Mouse (Mus musculus): ENCODE data around the gene Col17a1. TPM values are rescaled to one million over a fixed set of nuclear protein-coding genes. Genes with fewer than 3 reads are reported as not detected.

Gene Col17a1
- polyA plus RNA-seq, 1 experiment from 2014 or later, result 0.13 TPM

DNA sequence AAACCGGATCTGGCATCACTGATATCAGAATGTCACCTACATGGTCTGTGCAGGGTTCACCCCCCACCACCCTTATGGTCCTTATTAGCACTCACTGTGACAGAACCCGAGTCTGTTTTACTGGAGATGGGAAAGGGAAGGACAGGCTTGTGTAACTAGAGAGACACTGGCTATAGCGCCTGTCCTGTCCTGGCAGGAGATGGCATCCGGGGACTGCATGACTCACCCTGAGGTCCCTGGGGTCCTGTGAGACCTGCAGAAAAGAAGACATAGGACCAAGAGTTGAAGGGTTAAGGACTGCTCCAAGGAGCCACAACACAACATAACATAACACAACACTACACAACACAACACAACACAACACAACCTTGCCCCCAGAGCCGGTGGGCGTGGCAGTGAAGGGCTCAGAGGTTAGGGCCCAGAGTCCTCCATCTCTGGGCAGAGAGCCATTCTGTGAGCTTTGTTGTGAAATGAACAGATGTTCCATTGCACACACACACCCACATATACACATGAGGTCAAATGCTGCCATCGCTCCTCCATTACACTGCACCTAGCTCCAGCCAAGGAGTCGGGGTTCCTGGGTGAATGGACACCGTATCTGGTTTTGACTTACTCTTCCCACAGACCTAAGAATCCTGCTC lies 32.0 kb downstream of the Col17a1 start:
- Histone ChIP-seq H3K36me3 (no peaks in the 10 kb centered on the region), H3K9ac (no peak overlapping the region)
- no peak for ATAC-seq (ENCODE audit: low FRiP score, low read depth)

GRCm38 (mm10) chr19:47658914-47659535 lies 32.9 kb downstream of the Col17a1 start:
- Histone ChIP-seq H3K4me1 (replicated peaks) (peaks cover 6% of the 10 kb centered on the region), H3K9ac (0 out of 2 replicates have a peak overlapping the region, but pooled peaks have one; percentile 15), H3K27ac (replicated peaks) (0 out of 2 replicates have a peak overlapping the region, but pooled peaks have one; percentile 18), H3K4me2 (no peak overlapping the region), H3K4me3 (no peak overlapping the region), H3K27me3 (no peaks in the 10 kb centered on the region), H3K9me3 (no peaks in the 10 kb centered on the region), H3K36me3 (no peaks in the 10 kb centered on the region)
- 15% methylated on average over 5 of the region's 5 CpGs for WGBS
- ATAC-seq (ENCODE audit: low FRiP score, low read depth), result peak; percentile 83; the same call in 1 of the 2 replicates

More for the DNA sequence above, 32.0 kb downstream of the Col17a1 start:
- Histone ChIP-seq H3K4me2 (no peak overlapping the region), H3K9me3 (no peaks in the 10 kb centered on the region), H3K4me1 (replicated peaks) (peaks cover 6% of the 10 kb centered on the region), H3K4me3 (no peak overlapping the region), H3K27me3 (no peaks in the 10 kb centered on the region), H3K27ac (replicated peaks) (0 out of 2 replicates have a peak overlapping the region, but pooled peaks have one; percentile 18)
- 89% methylated on average over 9 of the region's 9 CpGs for WGBS

- Histone ChIP-seq H3K9me3 (no peaks in the 10 kb centered on the region), H3K4me3 (no peak overlapping the region), H3K9ac (no peak overlapping the region), H3K36me3 (no peaks in the 10 kb centered on the region), H3K4me1 (replicated peaks) (peaks cover 6% of the 10 kb centered on the region), H3K27me3 (no peaks in the 10 kb centered on the region), H3K4me2 (no peak overlapping the region), H3K27ac (replicated peaks) (no peak overlapping the region)
- ATAC-seq (ENCODE audit: low FRiP score, low read depth), result no peak
- 80% methylated on average over 11 of the region's 11 CpGs for WGBS
Measured at GRCm38 (mm10) chr19:47654896-47655295, 37.0 kb downstream of the Col17a1 start.

GRCm38 (mm10) chr19:47653173-47653572 lies 38.7 kb downstream of the Col17a1 start:
- Histone ChIP-seq H3K4me1 (replicated peaks) (no peaks in the 10 kb centered on the region), H3K9me3 (no peaks in the 10 kb centered on the region), H3K4me2 (no peak overlapping the region), H3K4me3 (no peak overlapping the region), H3K27ac (replicated peaks) (no peak overlapping the region), H3K9ac (no peak overlapping the region), H3K27me3 (no peaks in the 10 kb centered on the region), H3K36me3 (no peaks in the 10 kb centered on the region)
- ATAC-seq (ENCODE audit: low FRiP score, low read depth), result no peak
- 87% methylated on average over 8 of the region's 8 CpGs for WGBS

GRCm38 (mm10) chr19:47652255-47652654 lies 39.6 kb downstream of the Col17a1 start:
- Histone ChIP-seq H3K4me2 (no peak overlapping the region), H3K27ac (replicated peaks) (no peak overlapping the region), H3K27me3 (no peaks in the 10 kb centered on the region), H3K4me3 (no peak overlapping the region), H3K4me1 (replicated peaks) (no peaks in the 10 kb centered on the region), H3K36me3 (no peaks in the 10 kb centered on the region), H3K9me3 (no peaks in the 10 kb centered on the region), H3K9ac (no peak overlapping the region)
- no peak for ATAC-seq (ENCODE audit: low FRiP score, low read depth)
- 77% methylated on average over 8 of the region's 8 CpGs for WGBS

- Histone ChIP-seq H3K4me3 (no peak overlapping the region), H3K9me3 (no peaks in the 10 kb centered on the region), H3K27me3 (no peaks in the 10 kb centered on the region), H3K36me3 (no peaks in the 10 kb centered on the region), H3K9ac (no peak overlapping the region), H3K27ac (replicated peaks) (no peak overlapping the region), H3K4me1 (replicated peaks) (no peaks in the 10 kb centered on the region), H3K4me2 (no peak overlapping the region)
- WGBS, result 89% methylated on average over 5 of the region's 5 CpGs
- ATAC-seq (ENCODE audit: low FRiP score, low read depth), result no peak
Measured at GRCm38 (mm10) chr19:47651160-47651480, 40.8 kb downstream of the Col17a1 start.

DNA sequence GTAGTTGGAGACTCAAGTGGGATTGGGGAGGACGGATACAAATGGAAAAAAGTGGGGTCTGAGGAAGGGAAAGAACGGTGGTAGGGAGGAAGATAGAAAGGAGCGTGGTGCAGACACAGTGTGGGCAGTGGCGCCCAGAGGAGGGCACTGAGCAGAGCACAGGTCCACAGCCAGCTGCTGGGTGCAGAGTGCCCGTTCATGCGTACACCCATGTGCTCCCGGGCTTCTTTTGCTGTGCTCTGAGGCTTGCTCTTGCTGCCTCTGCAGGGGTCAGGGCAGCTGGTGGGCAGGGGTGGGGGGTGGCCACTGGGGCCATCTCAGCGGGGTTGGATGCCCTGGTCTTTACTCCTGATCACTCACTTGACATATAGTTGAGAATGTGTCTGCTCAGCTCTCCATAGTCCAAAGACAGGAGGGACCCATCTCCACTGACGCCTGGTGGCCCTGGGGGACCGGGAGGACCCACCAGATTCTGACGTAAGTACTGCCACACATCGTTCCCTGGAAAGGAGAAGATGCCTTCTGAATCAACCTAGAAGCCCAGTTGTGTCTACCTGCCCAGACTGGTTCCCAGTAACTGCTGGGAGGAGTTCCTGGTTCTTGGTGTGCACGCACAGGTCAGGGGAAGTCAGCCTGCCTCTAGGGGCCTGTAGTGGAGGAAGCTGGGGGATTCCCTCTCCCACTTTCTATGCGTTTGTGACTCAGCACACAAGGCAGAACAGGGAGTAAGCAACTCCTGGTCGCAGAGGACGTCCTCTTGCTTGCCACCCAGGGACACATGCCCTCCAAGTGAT lies 41.3 kb downstream of the Col17a1 start:
- ATAC-seq (ENCODE audit: low FRiP score, low read depth), result no peak
- H3K4me1 ChIP-seq (replicated peaks), result no peaks in the 10 kb centered on the region
- no peak overlapping the region for H3K4me3 ChIP-seq
- no peaks in the 10 kb centered on the region for H3K9me3 ChIP-seq
- no peak overlapping the region for H3K27ac ChIP-seq (replicated peaks)
- H3K9ac ChIP-seq, result no peak overlapping the region
- WGBS, result 90% methylated on average over 16 of the region's 16 CpGs
- no peaks in the 10 kb centered on the region for H3K36me3 ChIP-seq
- no peak overlapping the region for H3K4me2 ChIP-seq
- H3K27me3 ChIP-seq, result no peaks in the 10 kb centered on the region

DNA sequence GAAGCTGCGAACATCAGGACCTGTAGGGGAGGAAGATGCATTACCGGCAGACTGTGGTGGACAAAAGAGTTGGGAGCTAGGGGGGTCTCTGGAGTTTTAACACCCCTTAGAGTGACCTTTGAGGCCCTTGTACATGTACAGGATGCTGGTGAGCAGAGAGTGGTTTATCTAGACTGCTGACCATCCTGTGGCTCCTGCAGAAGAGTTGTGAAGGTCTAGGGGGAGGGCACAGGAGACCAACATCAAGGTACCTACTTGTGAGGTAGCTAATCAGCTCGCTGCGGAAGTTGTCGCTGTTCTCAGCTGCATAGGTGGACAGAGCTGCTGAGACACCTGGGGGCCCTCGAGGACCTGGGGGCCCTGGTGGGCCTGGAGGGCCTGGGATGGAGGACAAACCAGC lies 42.8 kb downstream of the Col17a1 start:
- Histone ChIP-seq H3K36me3 (no peaks in the 10 kb centered on the region), H3K4me2 (no peak overlapping the region), H3K9me3 (no peaks in the 10 kb centered on the region), H3K27me3 (no peaks in the 10 kb centered on the region), H3K4me1 (replicated peaks) (no peaks in the 10 kb centered on the region), H3K9ac (no peak overlapping the region), H3K27ac (replicated peaks) (no peak overlapping the region), H3K4me3 (no peak overlapping the region)
- 94% methylated on average over 6 of the region's 6 CpGs for WGBS
- no peak for ATAC-seq (ENCODE audit: low FRiP score, low read depth)

DNA sequence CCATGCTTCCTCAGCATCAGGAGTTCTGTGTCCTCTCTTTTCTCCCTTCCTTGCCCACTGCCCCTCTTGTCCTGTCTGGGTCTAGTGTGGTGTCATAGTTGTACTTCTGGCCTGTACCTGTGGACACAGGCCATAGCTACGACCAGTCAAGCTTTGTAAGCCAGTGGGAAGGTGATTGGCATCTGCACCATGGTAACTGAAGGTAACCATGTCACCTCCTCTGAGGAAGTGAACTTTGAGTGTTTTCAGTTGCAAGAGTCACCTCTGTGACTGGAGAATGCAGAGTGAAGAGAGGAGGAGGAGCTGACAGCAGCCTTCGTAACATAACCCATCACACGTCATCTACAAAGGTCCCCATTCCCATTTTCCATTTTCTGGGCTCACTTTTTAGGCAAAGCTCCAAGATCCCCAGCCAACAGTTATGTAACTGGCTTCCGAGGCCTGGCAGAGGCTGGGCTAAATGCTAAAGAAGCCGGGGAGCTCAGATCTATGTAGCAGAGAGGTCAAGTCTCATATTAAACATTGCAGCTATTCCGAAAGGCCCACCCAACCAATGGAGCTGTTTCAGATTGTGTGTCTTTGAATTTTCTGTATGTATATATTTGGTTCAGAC lies 45.3 kb downstream of the Col17a1 start:
- no peaks in the 10 kb centered on the region for H3K9me3 ChIP-seq
- peaks cover 8% of the 10 kb centered on the region for H3K36me3 ChIP-seq
- H3K27me3 ChIP-seq, result no peaks in the 10 kb centered on the region
- no peak overlapping the region for H3K27ac ChIP-seq (replicated peaks)
- H3K4me1 ChIP-seq (replicated peaks), result no peaks in the 10 kb centered on the region
- no peak overlapping the region for H3K4me3 ChIP-seq
- WGBS, result 89% methylated on average over 6 of the region's 6 CpGs
- ATAC-seq (ENCODE audit: low FRiP score, low read depth), result no peak
- H3K9ac ChIP-seq, result no peak overlapping the region
- no peak overlapping the region for H3K4me2 ChIP-seq

DNA sequence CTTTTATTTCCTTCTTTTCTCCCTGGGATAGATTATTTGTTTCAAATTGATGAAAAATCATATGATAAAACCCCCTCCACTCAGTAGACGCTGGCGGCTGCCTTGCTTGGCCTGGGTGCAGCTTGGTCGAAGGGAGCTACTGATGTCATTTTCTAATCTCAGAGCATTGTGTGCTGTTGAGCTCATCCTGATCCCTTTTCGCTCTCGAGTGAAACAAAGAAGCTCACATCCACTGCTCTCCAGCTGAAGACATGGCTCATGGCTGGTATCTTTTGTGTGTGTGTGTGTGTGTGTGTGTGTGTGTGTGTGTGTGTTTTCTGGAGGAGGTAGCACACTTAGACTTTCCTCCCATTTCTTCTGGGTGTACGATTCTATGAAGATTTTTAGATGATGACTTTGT lies 46.3 kb downstream of the Col17a1 start:
- peaks cover 15% of the 10 kb centered on the region for H3K36me3 ChIP-seq
- 68% methylated on average over 6 of the region's 6 CpGs for WGBS

DNA sequence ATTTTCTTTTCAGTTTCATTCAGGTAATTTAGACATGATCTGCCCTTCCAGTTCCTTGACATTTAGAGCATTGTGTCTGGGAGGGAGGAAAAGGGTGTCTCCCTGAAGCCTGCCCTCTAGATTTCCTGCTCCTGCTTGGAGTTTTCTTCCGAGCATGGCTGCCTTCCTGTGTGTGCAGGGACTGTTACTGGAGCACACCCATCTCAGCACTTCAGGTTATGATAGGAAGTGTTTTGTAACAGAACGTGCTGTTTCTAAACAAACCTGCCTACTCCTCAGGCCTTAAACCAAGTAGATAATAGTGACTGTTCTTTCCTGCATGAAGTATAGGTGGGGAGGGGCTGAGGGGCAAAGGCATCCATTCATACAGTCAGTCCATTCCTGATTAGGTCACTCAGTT lies 48.0 kb downstream of the Col17a1 start:
- no peak for ATAC-seq (ENCODE audit: low FRiP score, low read depth)
- WGBS, result 74% methylated on average over 2 of the region's 2 CpGs
- H3K36me3 ChIP-seq, result peaks cover 24% of the 10 kb centered on the region

More for the DNA sequence above, 46.3 kb downstream of the Col17a1 start:
- Histone ChIP-seq H3K9ac (no peak overlapping the region), H3K4me2 (no peak overlapping the region), H3K27me3 (no peaks in the 10 kb centered on the region), H3K27ac (replicated peaks) (no peak overlapping the region), H3K4me1 (replicated peaks) (no peaks in the 10 kb centered on the region), H3K9me3 (no peaks in the 10 kb centered on the region), H3K4me3 (no peak overlapping the region)
- ATAC-seq (ENCODE audit: low FRiP score, low read depth), result no peak

GRCm38 (mm10) chr19:47635380-47635779 lies 56.5 kb downstream of the Col17a1 start:
- H3K27ac ChIP-seq (replicated peaks), result no peak overlapping the region
- peaks cover 17% of the 10 kb centered on the region; the same call in 1 of the 2 replicates for H3K36me3 ChIP-seq
- ATAC-seq (ENCODE audit: low FRiP score, low read depth), result no peak
- H3K9ac ChIP-seq, result no peak overlapping the region
- H3K27me3 ChIP-seq, result no peaks in the 10 kb centered on the region
- 96% methylated on average over 4 of the region's 4 CpGs for WGBS
- no peaks in the 10 kb centered on the region for H3K4me1 ChIP-seq (replicated peaks)
- no peak overlapping the region for H3K4me2 ChIP-seq
- no peaks in the 10 kb centered on the region for H3K9me3 ChIP-seq
- H3K4me3 ChIP-seq, result no peak overlapping the region

More for the DNA sequence above, 48.0 kb downstream of the Col17a1 start:
- no peaks in the 10 kb centered on the region for H3K27me3 ChIP-seq
- H3K4me1 ChIP-seq (replicated peaks), result no peaks in the 10 kb centered on the region
- no peak overlapping the region for H3K9ac ChIP-seq
- no peak overlapping the region for H3K27ac ChIP-seq (replicated peaks)
- H3K4me3 ChIP-seq, result no peak overlapping the region
- no peak overlapping the region for H3K4me2 ChIP-seq
- no peaks in the 10 kb centered on the region for H3K9me3 ChIP-seq
